Mouse (Mus musculus): ENCODE measurements around the gene Csdc2. TPM values are rescaled to one million over a fixed set of nuclear protein-coding genes. Genes with fewer than 3 reads are reported as not detected.
"Not testable (repeated sequence)": the region's sequence is repeated elsewhere in the genome, so short reads cannot be mapped to it uniquely, and the experiment has no call there.

Csdc2 gene
- polyA plus RNA-seq, 1 experiment from 2014 or later: 287 TPM

DNA sequence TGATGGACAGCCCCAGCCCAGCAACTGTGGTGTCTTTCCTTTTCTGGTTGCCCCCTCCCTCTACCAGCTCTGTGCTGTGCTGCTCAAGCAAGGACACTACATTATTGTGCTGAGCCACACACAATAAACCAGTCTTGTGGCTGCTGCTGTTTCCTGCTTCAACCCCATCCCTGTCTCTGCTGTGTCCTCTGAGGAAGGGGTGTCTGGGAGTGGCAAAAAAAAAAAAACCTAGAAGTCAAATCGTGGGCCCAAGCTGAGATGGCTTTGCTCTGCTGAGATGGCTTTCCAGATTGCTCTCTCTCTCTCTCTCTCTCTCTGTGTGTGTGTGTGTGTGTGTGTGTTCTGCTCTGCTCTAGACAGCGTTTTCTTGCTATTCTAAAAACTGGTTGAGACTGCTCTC lies 31.9 kb downstream of the Csdc2 start:
- Histone ChIP-seq H3K27me3 (replicated peaks; ENCODE audit: control insufficient read depth, insufficient read depth, low read length) (no peaks in the 10 kb centered on the region), H3K9me3 (ENCODE audit: control insufficient read depth, low read length) (peaks cover 7% of the 10 kb centered on the region), H3K4me1 (ENCODE audit: control insufficient read depth, insufficient read depth, low read depth, low read length) (no peaks in the 10 kb centered on the region), H3K36me3 (ENCODE audit: control insufficient read depth, insufficient read depth, low read length) (no peaks in the 10 kb centered on the region), H3K4me3 (ENCODE audit: low read length) (no peak overlapping the region), H3K27ac (ENCODE audit: low read depth, low read length) (no peak overlapping the region), H3K4me2 (ENCODE audit: low read length) (no peak overlapping the region), H3K9ac (ENCODE audit: low read depth, low read length) (no peak overlapping the region)
- ATAC-seq: no peak
- WGBS: 65% methylated on average over 2 of the region's 2 CpGs

GRCm38 (mm10) chr15:81969173-81969572 lies 32.6 kb downstream of the Csdc2 start:
- H3K4me1 ChIP-seq (ENCODE audit: control insufficient read depth, insufficient read depth, low read depth, low read length): no peaks in the 10 kb centered on the region
- no peak overlapping the region for H3K4me2 ChIP-seq (ENCODE audit: low read length)
- H3K36me3 ChIP-seq (ENCODE audit: control insufficient read depth, insufficient read depth, low read length): no peaks in the 10 kb centered on the region
- peaks cover 7% of the 10 kb centered on the region for H3K9me3 ChIP-seq (ENCODE audit: control insufficient read depth, low read length)
- H3K27me3 ChIP-seq (replicated peaks; ENCODE audit: control insufficient read depth, insufficient read depth, low read length): no peaks in the 10 kb centered on the region
- ATAC-seq: no peak
- no peak overlapping the region for H3K27ac ChIP-seq (ENCODE audit: low read depth, low read length)
- H3K9ac ChIP-seq (ENCODE audit: low read depth, low read length): no peak overlapping the region
- 81% methylated on average over 7 of the region's 7 CpGs for WGBS
- no peak overlapping the region for H3K4me3 ChIP-seq (ENCODE audit: low read length)

DNA sequence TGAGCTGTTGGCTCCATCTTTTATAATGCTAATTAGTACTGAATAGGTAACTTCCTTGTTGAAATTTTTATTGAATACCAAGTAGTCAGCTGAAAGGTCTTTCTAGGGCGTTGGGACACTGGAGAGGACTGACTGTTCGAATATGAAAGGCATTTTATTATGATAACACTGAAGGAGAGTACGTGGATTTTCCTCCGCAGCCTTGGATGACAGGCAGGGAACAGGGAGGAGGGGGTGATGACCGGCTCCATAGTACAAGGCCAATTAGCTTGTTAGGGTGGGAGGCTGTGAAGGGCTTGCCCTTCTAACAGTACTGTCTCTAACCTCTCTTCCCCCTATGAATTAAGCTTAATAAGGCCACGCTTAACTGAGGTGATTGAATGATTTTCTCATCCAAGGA lies 33.1 kb downstream of the Csdc2 start:
- ATAC-seq; H3K9me3 ChIP-seq (ENCODE audit: control insufficient read depth, low read length); H3K36me3 ChIP-seq (ENCODE audit: control insufficient read depth, insufficient read depth, low read length); H3K27ac ChIP-seq (ENCODE audit: low read depth, low read length); H3K4me1 ChIP-seq (ENCODE audit: control insufficient read depth, insufficient read depth, low read depth, low read length); H3K9ac ChIP-seq (ENCODE audit: low read depth, low read length); H3K4me2 ChIP-seq (ENCODE audit: low read length); H3K27me3 ChIP-seq (replicated peaks; ENCODE audit: control insufficient read depth, insufficient read depth, low read length); H3K4me3 ChIP-seq (ENCODE audit: low read length): not testable (repeated sequence)
- WGBS: 70% methylated on average over 6 of the region's 6 CpGs

DNA sequence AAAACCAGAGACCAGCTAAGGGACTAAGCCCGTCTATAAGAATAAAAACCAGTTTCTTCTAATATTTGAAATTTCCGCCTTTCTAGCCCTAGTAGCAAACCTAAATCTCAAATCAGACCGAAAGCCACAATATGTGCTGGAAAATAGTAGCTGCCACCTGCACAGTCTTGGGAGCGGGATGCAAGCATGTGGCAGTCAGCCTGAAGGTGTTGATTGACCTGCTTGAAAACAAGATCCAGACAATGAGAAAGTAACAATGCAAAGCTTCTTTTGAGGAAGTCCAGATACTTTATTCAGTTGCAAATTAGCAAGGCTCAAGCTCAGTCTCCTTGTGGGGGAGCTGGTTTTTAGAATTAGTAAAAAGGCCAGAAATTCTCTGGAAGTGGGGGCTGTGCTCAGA lies 33.9 kb downstream of the Csdc2 start:
- H3K4me3 ChIP-seq (ENCODE audit: low read length); H3K4me1 ChIP-seq (ENCODE audit: control insufficient read depth, insufficient read depth, low read depth, low read length); H3K27ac ChIP-seq (ENCODE audit: low read depth, low read length); H3K4me2 ChIP-seq (ENCODE audit: low read length); H3K9ac ChIP-seq (ENCODE audit: low read depth, low read length); H3K36me3 ChIP-seq (ENCODE audit: control insufficient read depth, insufficient read depth, low read length); ATAC-seq; H3K9me3 ChIP-seq (ENCODE audit: control insufficient read depth, low read length); H3K27me3 ChIP-seq (replicated peaks; ENCODE audit: control insufficient read depth, insufficient read depth, low read length): not testable (repeated sequence)
- WGBS: 81% methylated on average over 4 of the region's 4 CpGs

GRCm38 (mm10) chr15:81975156-81975555 lies 38.6 kb downstream of the Csdc2 start:
- not testable (repeated sequence) for H3K9me3 ChIP-seq (ENCODE audit: control insufficient read depth, low read length); H3K4me1 ChIP-seq (ENCODE audit: control insufficient read depth, insufficient read depth, low read depth, low read length); H3K27me3 ChIP-seq (replicated peaks; ENCODE audit: control insufficient read depth, insufficient read depth, low read length); H3K9ac ChIP-seq (ENCODE audit: low read depth, low read length); H3K27ac ChIP-seq (ENCODE audit: low read depth, low read length); H3K36me3 ChIP-seq (ENCODE audit: control insufficient read depth, insufficient read depth, low read length); H3K4me3 ChIP-seq (ENCODE audit: low read length); ATAC-seq; H3K4me2 ChIP-seq (ENCODE audit: low read length)
- 88% methylated on average over 8 of the region's 8 CpGs for WGBS

DNA sequence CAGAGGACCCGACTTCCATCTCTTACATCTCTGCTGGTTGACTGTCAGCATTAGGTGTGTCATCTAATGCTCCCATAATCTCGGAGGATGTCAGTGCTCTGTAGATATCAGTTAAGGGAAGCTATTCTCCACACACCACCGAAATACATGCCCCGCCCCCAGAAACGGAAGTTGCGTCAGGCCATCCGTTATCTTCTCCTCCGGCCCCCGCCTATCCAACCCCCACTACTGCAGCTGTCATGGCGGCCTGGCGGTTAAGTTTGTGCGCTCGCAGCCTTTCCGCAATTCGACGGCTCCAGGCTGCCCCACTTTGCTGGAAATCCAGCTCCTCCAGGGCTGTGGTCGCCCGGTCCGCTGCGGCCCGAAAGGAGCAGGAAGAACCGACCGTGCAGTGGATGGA lies 43.8 kb downstream of the Csdc2 start, which contains the start of gene 1700029P11Rik:
TSS of gene 1700029P11Rik (plus strand) at position 220 of the 400 bp plus-strand sequence.
- H3K36me3 ChIP-seq (ENCODE audit: control insufficient read depth, insufficient read depth, low read length): no peaks in the 10 kb centered on the region
- H3K4me3 ChIP-seq (ENCODE audit: low read length): no peak within 1 kb of the TSS
- H3K9me3 ChIP-seq (ENCODE audit: control insufficient read depth, low read length): peaks cover 2% of the 10 kb centered on the region; the same call in 1 of the 2 replicates
- WGBS: 97% methylated on average over 23 of the region's 23 CpGs
- no peak for ATAC-seq
- no peak within 1 kb of the TSS for H3K4me2 ChIP-seq (ENCODE audit: low read length)
- no peak within 1 kb of the TSS for H3K9ac ChIP-seq (ENCODE audit: low read depth, low read length)
- H3K27me3 ChIP-seq (replicated peaks; ENCODE audit: control insufficient read depth, insufficient read depth, low read length): no peaks in the 10 kb centered on the region
- no peak within 1 kb of the TSS for H3K27ac ChIP-seq (ENCODE audit: low read depth, low read length)
- no peaks in the 10 kb centered on the region for H3K4me1 ChIP-seq (ENCODE audit: control insufficient read depth, insufficient read depth, low read depth, low read length)

DNA sequence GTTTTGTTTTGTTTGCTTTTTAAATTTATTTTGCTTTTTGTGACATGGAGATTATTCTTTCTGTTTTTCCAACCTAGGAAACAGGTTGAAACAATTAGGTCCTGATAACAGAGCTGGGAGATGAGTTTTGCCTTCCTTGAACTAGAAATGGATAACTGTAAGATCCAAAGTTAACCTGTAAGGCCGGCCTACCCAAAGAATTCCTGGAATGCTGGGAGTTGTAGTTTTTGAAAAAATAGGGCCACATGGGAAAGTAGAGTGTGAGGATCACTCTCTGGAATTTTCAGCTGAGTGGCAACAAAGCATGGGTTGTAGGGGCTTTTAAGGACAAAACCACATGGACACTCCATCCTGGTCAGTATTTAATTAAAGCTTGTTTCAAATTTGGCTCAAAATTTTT lies 45.6 kb downstream of the Csdc2 start:
- H3K27me3 ChIP-seq (replicated peaks; ENCODE audit: control insufficient read depth, insufficient read depth, low read length): no peaks in the 10 kb centered on the region
- H3K4me1 ChIP-seq (ENCODE audit: control insufficient read depth, insufficient read depth, low read depth, low read length): no peaks in the 10 kb centered on the region; the same call in 1 of the 2 replicates
- H3K4me3 ChIP-seq (ENCODE audit: low read length): no peak overlapping the region
- H3K36me3 ChIP-seq (ENCODE audit: control insufficient read depth, insufficient read depth, low read length): no peaks in the 10 kb centered on the region
- peaks cover 2% of the 10 kb centered on the region; the same call in 1 of the 2 replicates for H3K9me3 ChIP-seq (ENCODE audit: control insufficient read depth, low read length)
- H3K4me2 ChIP-seq (ENCODE audit: low read length): no peak overlapping the region
- no peak overlapping the region for H3K9ac ChIP-seq (ENCODE audit: low read depth, low read length)
- no peak overlapping the region for H3K27ac ChIP-seq (ENCODE audit: low read depth, low read length)
- 61% methylated on average over 1 of the region's 1 CpGs for WGBS
- ATAC-seq: no peak

DNA sequence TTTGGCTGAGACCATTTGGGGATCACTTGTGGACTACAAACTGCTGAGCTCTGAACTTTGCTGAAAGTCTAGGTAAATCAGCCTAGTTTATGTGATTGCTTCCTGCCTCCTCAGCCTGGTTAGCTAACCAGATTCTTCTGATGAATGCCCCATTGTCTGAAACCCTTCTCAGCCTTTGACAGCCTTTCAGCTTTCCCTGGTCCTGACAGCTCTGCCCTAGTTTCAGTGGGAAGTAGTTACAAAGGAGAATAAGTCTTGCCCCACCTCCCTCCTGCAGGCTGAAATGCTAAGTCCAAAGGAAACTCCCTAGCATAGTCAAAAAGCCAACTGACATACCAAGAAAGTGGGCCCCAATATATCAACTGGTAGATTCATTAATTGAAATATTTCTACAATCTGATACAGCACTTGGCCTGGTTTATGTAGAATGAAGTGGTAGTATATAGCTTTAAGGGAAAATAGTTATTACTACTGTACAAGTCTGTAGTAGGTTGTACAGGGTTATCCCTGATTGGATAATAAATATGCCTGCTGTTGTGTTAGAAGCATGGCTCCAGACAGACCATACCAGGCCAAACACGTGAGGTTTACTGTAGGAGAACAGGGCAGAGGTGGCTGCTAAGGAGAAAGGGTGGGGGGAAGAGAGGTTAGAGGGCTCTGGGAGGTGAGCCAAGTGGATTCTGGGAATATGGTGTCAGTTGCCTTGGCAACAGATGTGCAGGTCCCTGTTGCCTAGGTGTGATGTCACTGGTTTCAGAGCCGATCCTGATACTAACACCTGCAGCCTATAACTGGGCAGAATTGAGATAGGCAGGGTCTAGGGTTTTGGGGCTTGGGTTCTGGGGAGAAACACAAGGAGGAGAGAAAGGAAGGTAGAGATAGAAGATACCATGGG lies 49.0 kb downstream of the Csdc2 start:
- no peak overlapping the region for H3K27ac ChIP-seq (ENCODE audit: low read depth, low read length)

GRCm38 (mm10) chr15:81987646-81988045 lies 51.1 kb downstream of the Csdc2 start, which contains the start of gene Xrcc6:
Gene Xrcc6, plus strand, starts transcription at chr15:81987835.
- H3K4me1 ChIP-seq (ENCODE audit: control insufficient read depth, insufficient read depth, low read depth, low read length): peaks cover 4% of the 10 kb centered on the region; the same call in 1 of the 2 replicates
- 93% methylated on average over 3 of the region's 3 CpGs for WGBS
- H3K9me3 ChIP-seq (ENCODE audit: control insufficient read depth, low read length): no peaks in the 10 kb centered on the region
- H3K27me3 ChIP-seq (replicated peaks; ENCODE audit: control insufficient read depth, insufficient read depth, low read length): no peaks in the 10 kb centered on the region
- no peaks in the 10 kb centered on the region for H3K36me3 ChIP-seq (ENCODE audit: control insufficient read depth, insufficient read depth, low read length)
- no peak within 1 kb of the TSS for H3K4me3 ChIP-seq (ENCODE audit: low read length)
- H3K27ac ChIP-seq (ENCODE audit: low read depth, low read length): no peak within 1 kb of the TSS
- no peak for ATAC-seq
- H3K4me2 ChIP-seq (ENCODE audit: low read length): no peak within 1 kb of the TSS
- H3K9ac ChIP-seq (ENCODE audit: low read depth, low read length): no peak within 1 kb of the TSS

More for the DNA sequence above, 49.0 kb downstream of the Csdc2 start:
- ATAC-seq: peak; percentile 68; the same call in 1 of the 2 replicates
- Histone ChIP-seq H3K9me3 (ENCODE audit: control insufficient read depth, low read length) (no peaks in the 10 kb centered on the region), H3K9ac (ENCODE audit: low read depth, low read length) (no peak overlapping the region), H3K4me2 (ENCODE audit: low read length) (no peak overlapping the region), H3K4me3 (ENCODE audit: low read length) (no peak overlapping the region), H3K4me1 (ENCODE audit: control insufficient read depth, insufficient read depth, low read depth, low read length) (peaks cover 4% of the 10 kb centered on the region; the same call in 1 of the 2 replicates), H3K36me3 (ENCODE audit: control insufficient read depth, insufficient read depth, low read length) (no peaks in the 10 kb centered on the region), H3K27me3 (replicated peaks; ENCODE audit: control insufficient read depth, insufficient read depth, low read length) (no peaks in the 10 kb centered on the region)
- 46% methylated on average over 2 of the region's 2 CpGs for WGBS

Measured in hindbrain, embryonic 16.5 days (tissue).